Mouse (Mus musculus): Measurements from ENCODE around the gene Fscn1.

GRCm38 (mm10) chr5:143000654-143001500 is 40.7 kb downstream of the Fscn1 start:
- TF ChIP-seq CTCF (IDR thresholded peaks at IDR 0.05; ENCODE audit: extremely low read depth, insufficient read depth, insufficient read length, insufficient replicate concordance) (no peak), POLR2A (IDR thresholded peaks at IDR 0.05; ENCODE audit: low read depth, low read length) (no peak)

All from spleen, adult 2 months (tissue).